Mouse (Mus musculus): ENCODE measurements around the gene Abcb1b.

GRCm38 (mm10) chr5:8877800-8878199, 79.9 kb downstream of the Abcb1b start:
- TF ChIP-seq CTCF (IDR thresholded peaks at IDR 0.05; ENCODE audit: extremely low read depth, insufficient read length, insufficient replicate concordance, low read depth, low read length), result no peak
- no peak for TF ChIP-seq POLR2A (IDR thresholded peaks at IDR 0.05; ENCODE audit: low read depth, low read length)

All from small intestine, adult 2 months (tissue).